Mouse (Mus musculus) kidney, embryonic 16.5 days (tissue): ENCODE data around the gene Il17d. TPM values are rescaled to one million over a fixed set of nuclear protein-coding genes. Genes with fewer than 3 reads are reported as not detected.
A peak's percentile ranks its signal among the peaks of the same experiment; 100 is the strongest.

Experiments used
- ATAC-seq: fragments of 200-750 bp; cut with Nextera tagmentation; 2 replicates; pipeline ENCODE4 v1.8.0; 2017; ENCODE audit warnings: moderate TSS enrichment; ENCODE audit not compliant: low FRiP score, low TSS enrichment
- H3K27ac ChIP-seq: fragments of 300-500 bp; sonication (generic); 2 replicates; pipeline ENCODE4 v1.5.1; 2014; ENCODE audit warnings: low read length
- H3K27me3 ChIP-seq: fragments of 300-500 bp; sonication (generic); 2 replicates; pipeline ENCODE4 v1.6.1; 2014; ENCODE audit warnings: low read length, control low read depth, mixed read lengths; ENCODE audit not compliant: insufficient read depth
- H3K36me3 ChIP-seq: fragments of 300-500 bp; sonication (generic); 2 replicates; pipeline ENCODE4 v1.6.1; 2014; ENCODE audit warnings: low read length, control low read depth, mixed read lengths; ENCODE audit not compliant: insufficient read depth
- H3K4me1 ChIP-seq: fragments of 300-500 bp; sonication (generic); 2 replicates; pipeline ENCODE4 v1.6.1; 2014; ENCODE audit warnings: low read length, control low read depth, mixed read lengths; ENCODE audit not compliant: insufficient read depth
- H3K4me2 ChIP-seq: fragments of 300-500 bp; sonication (generic); replicated peaks from 2 replicates; pipeline ENCODE4 v1.6.1; 2014; ENCODE audit warnings: low read depth, low read length
- H3K4me3 ChIP-seq: fragments of 300-500 bp; sonication (generic); 2 replicates; pipeline ENCODE4 v1.5.1; 2014; ENCODE audit warnings: mild to moderate bottlenecking, low read length
- H3K9ac ChIP-seq: fragments of 300-500 bp; sonication (generic); replicated peaks from 2 replicates; pipeline ENCODE4 v1.6.1; 2014; ENCODE audit warnings: low read length
- H3K9me3 ChIP-seq: fragments of 300-500 bp; sonication (generic); 2 replicates; pipeline ENCODE4 v1.6.1; 2016; ENCODE audit warnings: low read length, control low read depth
- WGBS: fragments of 180-500 bp; shearing (Covaris S2); extraction: QIAGEN DNeasy Blood & Tissue Kit; methylation state at CpG from one replicate; pipeline ENCODE4 v1.1.7; 2014; 5-methylcytosine and 5-hydroxymethylcytosine counted together
- polyA plus RNA-seq: library from polyadenylated mRNA; unstranded; fragments of >200 nt; fragmentation: Nextera tagmentation; extraction: Ambion mirVana; gene quantifications from 2 replicates; pipeline ENCODE4 v1.2.1, GENCODE M21; 2015

Gene Il17d
- polyA plus RNA-seq, 1 experiment from 2014 or later = 2.1 TPM

DNA sequence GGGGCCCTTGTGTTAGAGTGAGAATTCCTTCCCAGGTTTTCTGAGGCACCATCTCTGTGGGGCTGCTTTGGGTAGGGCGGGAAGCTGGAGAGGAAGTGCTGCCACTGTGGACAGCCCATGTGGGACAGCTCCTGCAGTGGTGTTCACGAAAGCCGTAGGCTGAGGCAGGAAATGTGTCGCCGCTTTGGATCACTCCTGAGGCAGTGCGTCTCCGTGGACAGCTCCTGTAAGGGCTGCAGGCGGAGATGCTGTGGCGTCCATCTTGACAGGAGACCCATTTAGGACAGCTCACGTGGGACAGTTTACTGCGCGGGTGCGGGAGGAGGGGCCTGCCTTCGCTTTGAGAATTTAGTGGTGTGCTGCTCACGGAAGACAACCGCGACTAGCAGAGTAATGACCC is 20.9 kb downstream of the Il17d start:
- Histone ChIP-seq H3K9ac (no peak overlapping the region), H3K27ac (no peak overlapping the region), H3K4me2 (no peak overlapping the region), H3K9me3 (no peaks in the 10 kb centered on the region), H3K4me1 (0 out of 2 replicates have a peak, but pooled peaks cover 6% of the 10 kb centered on the region), H3K36me3 (0 out of 2 replicates have a peak, but pooled peaks cover 5% of the 10 kb centered on the region), H3K4me3 (no peak overlapping the region), H3K27me3 (no peaks in the 10 kb centered on the region)
- 80% methylated on average over 17 of the region's 17 CpGs for WGBS
- ATAC-seq = no peak

- no peak overlapping the region for H3K4me3 ChIP-seq
Observed at GRCm38 (mm10) chr14:57546131-57546530, 21.6 kb downstream of the Il17d start.

DNA sequence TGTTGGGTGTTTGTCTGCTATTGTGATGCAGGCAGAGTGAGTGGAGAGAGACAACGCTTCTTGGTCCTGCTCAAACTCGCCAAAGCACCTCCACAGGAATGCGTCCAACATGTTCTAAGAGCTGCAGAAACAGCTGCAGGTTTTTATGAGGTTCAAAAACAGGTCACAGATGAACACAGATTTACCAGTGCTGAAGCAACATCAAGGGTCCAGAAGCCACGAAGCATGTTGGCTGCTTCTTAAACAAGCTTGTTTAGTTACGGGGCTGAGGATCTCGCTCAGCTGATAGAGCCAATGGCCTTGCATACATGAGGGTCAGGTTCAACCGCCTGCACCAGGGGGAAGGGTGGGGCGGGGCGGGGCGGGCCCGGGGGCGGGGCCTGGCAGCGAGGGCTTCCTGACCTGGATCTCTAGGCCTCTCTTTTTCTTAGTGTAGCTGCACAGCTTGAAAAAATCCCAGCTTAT is 22.0 kb downstream of the Il17d start:
- no peak overlapping the region for H3K4me3 ChIP-seq
- 0 out of 2 replicates have a peak, but pooled peaks cover 5% of the 10 kb centered on the region for H3K36me3 ChIP-seq
- H3K27me3 ChIP-seq = no peaks in the 10 kb centered on the region
- peak overlapping the region; percentile 17; the same call in 1 of the 2 replicates for H3K4me2 ChIP-seq
- 0 out of 2 replicates have a peak, but pooled peaks cover 6% of the 10 kb centered on the region for H3K4me1 ChIP-seq
- ATAC-seq = peak; percentile 82
- no peak overlapping the region for H3K9ac ChIP-seq
- 0 out of 2 replicates have a peak overlapping the region, but pooled peaks have one; percentile 23 for H3K27ac ChIP-seq
- 15% methylated on average over 13 of the region's 13 CpGs for WGBS
- no peaks in the 10 kb centered on the region for H3K9me3 ChIP-seq

More at GRCm38 (mm10) chr14:57546131-57546530, 21.6 kb downstream of the Il17d start:
- no peak overlapping the region for H3K4me2 ChIP-seq
- 0 out of 2 replicates have a peak overlapping the region, but pooled peaks have one; percentile 23 for H3K27ac ChIP-seq
- no peak overlapping the region for H3K9ac ChIP-seq
- H3K4me1 ChIP-seq = 0 out of 2 replicates have a peak, but pooled peaks cover 6% of the 10 kb centered on the region
- H3K27me3 ChIP-seq = no peaks in the 10 kb centered on the region
- H3K9me3 ChIP-seq = no peaks in the 10 kb centered on the region
- H3K36me3 ChIP-seq = 0 out of 2 replicates have a peak, but pooled peaks cover 5% of the 10 kb centered on the region
- ATAC-seq = no peak
- WGBS = 84% methylated on average over 8 of the region's 8 CpGs

DNA sequence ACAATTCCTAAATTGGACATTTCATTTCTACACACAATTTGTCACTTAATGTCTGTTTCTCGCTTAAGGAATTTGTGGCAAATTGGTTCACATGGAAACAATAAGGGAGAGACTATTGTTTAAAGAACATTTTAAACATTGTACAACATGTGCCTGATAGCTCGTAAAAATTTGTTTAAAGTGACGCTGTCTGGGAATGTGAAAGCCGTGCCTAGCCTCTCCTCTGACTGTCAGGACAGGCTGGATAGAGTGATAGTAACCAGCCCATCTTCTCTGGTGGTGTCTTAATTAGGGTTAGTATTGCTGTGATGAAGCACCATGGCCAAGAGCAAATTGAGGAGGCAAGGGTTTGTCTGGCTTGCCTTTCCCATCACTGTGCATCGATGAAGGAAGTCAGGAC is 22.5 kb downstream of the Il17d start:
- 68% methylated on average over 5 of the region's 5 CpGs for WGBS
- 0 out of 2 replicates have a peak, but pooled peaks cover 5% of the 10 kb centered on the region for H3K36me3 ChIP-seq
- H3K4me2 ChIP-seq = no peak overlapping the region
- H3K9ac ChIP-seq = no peak overlapping the region
- no peak for ATAC-seq
- H3K4me1 ChIP-seq = 0 out of 2 replicates have a peak, but pooled peaks cover 6% of the 10 kb centered on the region
- H3K4me3 ChIP-seq = no peak overlapping the region
- no peaks in the 10 kb centered on the region for H3K27me3 ChIP-seq
- H3K27ac ChIP-seq = no peak overlapping the region
- H3K9me3 ChIP-seq = no peaks in the 10 kb centered on the region

DNA sequence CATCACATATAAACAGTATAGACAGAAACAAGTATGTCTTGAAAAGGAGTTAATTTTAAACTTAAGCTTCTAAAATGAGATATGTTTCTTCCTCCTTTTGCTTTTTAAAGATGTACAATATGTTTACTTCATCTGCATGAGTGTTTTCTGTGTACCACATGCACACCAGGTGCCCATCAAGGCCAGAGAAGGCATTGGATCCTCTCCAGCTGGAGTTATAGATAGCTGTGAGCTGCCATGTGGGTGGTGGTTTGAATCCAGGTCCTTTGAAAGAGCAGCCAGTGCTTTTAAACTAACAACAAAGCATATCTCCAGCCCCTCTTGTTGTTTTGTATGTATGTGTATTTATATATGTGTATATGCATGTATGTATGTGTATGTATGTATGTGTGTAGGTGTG is 28.4 kb downstream of the Il17d start:
- Histone ChIP-seq H3K4me1 (no peaks in the 10 kb centered on the region), H3K4me3 (no peak overlapping the region), H3K9me3 (no peaks in the 10 kb centered on the region), H3K36me3 (0 out of 2 replicates have a peak, but pooled peaks cover 8% of the 10 kb centered on the region), H3K27ac (no peak overlapping the region), H3K9ac (no peak overlapping the region), H3K27me3 (no peaks in the 10 kb centered on the region), H3K4me2 (no peak overlapping the region)
- ATAC-seq = no peak

DNA sequence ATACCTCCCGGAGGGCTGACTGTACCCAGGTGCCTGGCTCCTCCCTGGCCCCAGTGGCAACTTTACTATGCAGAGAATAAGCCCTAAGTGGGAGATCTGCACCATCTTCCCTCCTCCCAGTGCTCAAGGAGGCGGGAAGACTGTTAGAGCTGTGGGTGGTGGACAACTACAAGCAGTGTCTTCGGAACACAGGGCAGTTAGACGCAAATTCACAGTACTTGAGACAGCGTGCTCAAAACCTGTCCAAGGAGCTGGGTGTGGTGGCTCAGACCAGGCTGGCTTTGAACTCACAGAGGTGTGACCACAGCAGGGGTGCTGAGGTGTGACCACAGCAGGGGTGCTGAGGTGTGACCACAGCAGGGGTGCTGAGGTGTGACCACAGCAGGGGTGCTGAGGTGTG is 29.9 kb downstream of the Il17d start:
- no peaks in the 10 kb centered on the region for H3K9me3 ChIP-seq
- H3K4me2 ChIP-seq = no peak overlapping the region
- no peak overlapping the region for H3K4me3 ChIP-seq
- no peak overlapping the region for H3K9ac ChIP-seq
- no peak overlapping the region for H3K27ac ChIP-seq
- WGBS = 77% methylated on average over 5 of the region's 5 CpGs
- no peaks in the 10 kb centered on the region for H3K4me1 ChIP-seq
- H3K36me3 ChIP-seq = 0 out of 2 replicates have a peak, but pooled peaks cover 3% of the 10 kb centered on the region
- ATAC-seq = no peak
- no peaks in the 10 kb centered on the region for H3K27me3 ChIP-seq

DNA sequence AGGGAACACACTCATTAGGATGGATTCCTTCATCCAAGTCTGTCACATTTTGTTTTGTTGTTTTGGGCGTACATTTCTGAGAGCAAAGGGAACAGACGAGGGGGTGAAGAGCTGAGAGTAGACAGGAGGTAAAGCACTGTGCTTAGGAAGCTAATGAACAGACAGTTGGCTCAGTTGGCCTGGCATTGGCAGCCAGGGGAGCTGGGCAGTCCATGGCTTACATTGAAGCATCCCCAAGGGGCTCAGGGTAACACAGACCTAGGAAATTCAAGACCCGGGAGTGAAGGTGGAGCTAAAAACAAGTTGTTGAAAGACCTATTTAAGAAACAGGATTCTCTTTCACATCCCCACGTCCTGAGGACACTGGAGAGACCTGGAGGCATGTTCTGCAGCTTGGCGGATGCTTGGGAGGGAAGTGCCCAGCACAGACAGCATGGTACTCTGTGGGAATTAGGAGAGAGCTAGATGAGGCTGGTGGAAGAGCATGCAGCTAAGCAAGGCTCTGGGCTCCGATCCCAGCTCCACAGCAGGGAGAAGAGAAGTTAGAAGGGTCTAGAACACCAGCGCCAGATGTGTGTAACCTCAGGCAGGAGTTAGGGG is 31.0 kb downstream of the Il17d start:
- ATAC-seq = no peak
- WGBS = 79% methylated on average over 7 of the region's 7 CpGs

GRCm38 (mm10) chr14:57556922-57557321 is 32.3 kb downstream of the Il17d start:
- ATAC-seq = no peak
- Histone ChIP-seq H3K4me3 (no peak overlapping the region), H3K27ac (no peak overlapping the region), H3K9ac (no peak overlapping the region), H3K4me1 (no peaks in the 10 kb centered on the region), H3K4me2 (no peak overlapping the region), H3K9me3 (no peaks in the 10 kb centered on the region), H3K27me3 (no peaks in the 10 kb centered on the region), H3K36me3 (0 out of 2 replicates have a peak, but pooled peaks cover 3% of the 10 kb centered on the region)
- 83% methylated on average over 1 of the region's 1 CpGs for WGBS

More for the DNA sequence above, 31.0 kb downstream of the Il17d start:
- H3K4me2 ChIP-seq = no peak overlapping the region
- H3K27me3 ChIP-seq = no peaks in the 10 kb centered on the region
- no peak overlapping the region for H3K27ac ChIP-seq
- H3K9ac ChIP-seq = no peak overlapping the region
- no peaks in the 10 kb centered on the region for H3K9me3 ChIP-seq
- H3K4me3 ChIP-seq = no peak overlapping the region
- H3K4me1 ChIP-seq = no peaks in the 10 kb centered on the region
- 0 out of 2 replicates have a peak, but pooled peaks cover 3% of the 10 kb centered on the region for H3K36me3 ChIP-seq

DNA sequence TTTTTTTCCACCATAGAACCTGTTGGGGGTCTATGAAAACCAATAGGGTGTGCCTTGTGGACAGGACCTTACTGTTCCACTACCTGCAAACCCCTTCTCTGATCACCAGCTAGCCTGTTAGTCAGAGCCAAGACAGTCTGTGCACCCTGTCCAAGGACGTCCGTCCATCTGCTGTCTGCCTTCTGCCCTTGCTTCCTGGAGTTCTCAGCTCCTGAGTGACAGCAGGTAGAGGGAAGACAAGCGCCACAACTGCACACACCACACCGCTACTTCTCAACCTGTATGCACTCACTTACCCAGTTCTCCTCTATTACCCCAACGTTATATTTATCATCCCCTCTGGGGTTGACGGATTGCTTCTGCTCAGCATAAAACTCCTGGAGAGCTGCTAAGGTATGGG is 41.0 kb downstream of the Il17d start:
- Histone ChIP-seq H3K9ac (no peak overlapping the region), H3K27me3 (no peaks in the 10 kb centered on the region), H3K4me1 (peaks cover 2% of the 10 kb centered on the region; the same call in 1 of the 2 replicates), H3K4me2 (no peak overlapping the region), H3K4me3 (no peak overlapping the region), H3K36me3 (0 out of 2 replicates have a peak, but pooled peaks cover 2% of the 10 kb centered on the region), H3K9me3 (no peaks in the 10 kb centered on the region), H3K27ac (no peak overlapping the region)
- 88% methylated on average over 6 of the region's 6 CpGs for WGBS
- no peak for ATAC-seq
